Comparison of ENCODE assay signal across 8 mouse cellular contexts in genomic region chr7:110060669-110061198, GRCm38 (mm10). TPM values are rescaled to one million over a fixed set of nuclear protein-coding genes. Genes with fewer than 3 reads are reported as not detected.
A peak's percentile ranks its signal among the peaks of the same experiment; 100 is the strongest.
DNase-seq lines count a peak whose midpoint lies in the region; ATAC-seq and TF ChIP-seq lines count a peak whose summit lies in the region.

No protein-coding gene starts in this region.

- no peak for TF ChIP-seq CTCF in olfactory bulb, adult 2 months (IDR thresholded peaks at IDR 0.05; ENCODE audit: insufficient read depth, low read depth, low read length)

- H3K4me2 ChIP-seq in liver, embryonic 11.5 days: peak overlapping the region; percentile 86

- peaks cover 5% of the 10 kb centered on the region for H3K4me1 ChIP-seq in liver, embryonic 11.5 days (replicated peaks; ENCODE audit: control insufficient read depth, insufficient read depth, low read length)
- H3K4me1 ChIP-seq in olfactory bulb, adult 2 months (ENCODE audit: control insufficient read depth, insufficient read depth, low read length): peaks cover 2% of the 10 kb centered on the region; the same call in 1 of the 2 replicates

- H3K27me3 ChIP-seq in liver, embryonic 11.5 days (replicated peaks; ENCODE audit: control insufficient read depth, insufficient read depth, low read length): no peaks in the 10 kb centered on the region

- TF ChIP-seq POLR2A in olfactory bulb, adult 2 months (IDR thresholded peaks at IDR 0.05; ENCODE audit: insufficient read depth, low read depth, low read length): no peak

- H3K9ac ChIP-seq in liver, embryonic 11.5 days (ENCODE audit: low read depth, low read length): peak overlapping the region; percentile 98

- H3K9me3 ChIP-seq in liver, embryonic 11.5 days (ENCODE audit: control insufficient read depth, low read length): no peaks in the 10 kb centered on the region

- peak; percentile 62 for DNase-seq in ovary, postnatal 14 days (ENCODE audit: low spot score)
- DNase-seq in ovary, postnatal 10 days (ENCODE audit: low spot score): no peak
- DNase-seq in brain, embryonic 18.5 days (ENCODE audit: low read depth, low spot score): peak; percentile 12
- DNase-seq in forelimb bud, embryonic 11.5 days (ENCODE audit: low read depth, low spot score): peak; percentile 58
- DNase-seq in liver, embryonic 11.5 days (ENCODE audit: low spot score): peak; percentile 89
- DNase-seq in cerebellum, adult 11 months: no peak
- DNase-seq in cerebellum, adult 8-10 months: no peak

- peak; percentile 15 for ATAC-seq in liver, embryonic 11.5 days (replicated peaks; ENCODE audit: low FRiP score)

- under 1% methylated on average over 26 of the region's 26 CpGs for WGBS in liver, embryonic 11.5 days
- WGBS in olfactory bulb, adult 2 months: under 1% methylated on average over 26 of the region's 26 CpGs

- H3K27ac ChIP-seq in liver, embryonic 11.5 days (ENCODE audit: low read depth, low read length): peak overlapping the region; percentile 97
- H3K27ac ChIP-seq in olfactory bulb, adult 2 months (ENCODE audit: insufficient read depth, low read depth, low read length): peak overlapping the region; percentile 99

- H3K4me3 ChIP-seq in liver, embryonic 11.5 days (ENCODE audit: low read depth, low read length): peak overlapping the region; percentile 84
- peak overlapping the region; percentile 80 for H3K4me3 ChIP-seq in olfactory bulb, adult 2 months (ENCODE audit: insufficient read depth, low read depth, low read length)

- H3K36me3 ChIP-seq in liver, embryonic 11.5 days (ENCODE audit: control insufficient read depth, insufficient read depth, low read length): peaks cover 13% of the 10 kb centered on the region

RNA-seq across cellular contexts. Expression of gene Zfp143, which starts 0.3 kb away (rescaled TPM):
- 16.8 and 19.5 TPM in 2 replicates for polyA plus RNA-seq in liver, embryonic 11.5 days (2014; fragmentation: Nextera tagmentation; extraction: Ambion mirVana)
- polyA plus RNA-seq in olfactory bulb, adult 2 months (2012; ENCODE audit: insufficient read depth, insufficient read length, low replicate concordance, missing spikeins): not detected in 2 replicates

RNA-seq across cellular contexts. Expression of gene Ipo7, which starts 42.7 kb away (rescaled TPM):
- 36.8 and 45.0 TPM in 2 replicates for polyA plus RNA-seq in liver, embryonic 11.5 days (2014; fragmentation: Nextera tagmentation; extraction: Ambion mirVana)
- polyA plus RNA-seq in olfactory bulb, adult 2 months (2012; ENCODE audit: insufficient read depth, insufficient read length, low replicate concordance, missing spikeins): not detected in 2 replicates

Comparison
In these comparisons a context has a peak if more than half of its experiments do, and no peak if none do; other contexts are left out.
1. DNase-seq: peak in ovary, postnatal 14 days (single experiment), brain, embryonic 18.5 days (single experiment), forelimb bud, embryonic 11.5 days (single experiment) and liver, embryonic 11.5 days (single experiment); none in ovary, postnatal 10 days (single experiment), cerebellum, adult 11 months (single experiment) and cerebellum, adult 8-10 months (single experiment).
2. RNA of gene Ipo7, which starts 42.7 kb away (polyA plus RNA-seq): 36.8 to 45.0 TPM in liver, embryonic 11.5 days; not detected in olfactory bulb, adult 2 months; every median in the first group is over 10 times any median in the second.